Mouse (Mus musculus) liver, embryonic 14.5 days (tissue): ENCODE results near the gene Cabp1. TPM values are rescaled to one million over a fixed set of nuclear protein-coding genes. Genes with fewer than 3 reads are reported as not detected.
A peak's percentile ranks its signal among the peaks of the same experiment; 100 is the strongest.

ENCODE experiments used
- ATAC-seq: fragments of 200-750 bp; cut with Nextera tagmentation; 2 replicates; pipeline ENCODE4 v1.8.0; 2017; ENCODE audit warnings: moderate number of reproducible peaks, mild to moderate bottlenecking, moderate library complexity; ENCODE audit not compliant: insufficient read depth
- DNase-seq, 3 experiments: peaks; one replicate each; pipeline ENCODE4 v3.0.0-alpha.2; 2012 to 2013; ENCODE audit warnings: low read depth in 3 of 3, low spot score in 3 of 3
- H3K27ac ChIP-seq: fragments of 300-500 bp; sonication (generic); 2 replicates; pipeline ENCODE4 v1.5.1; 2014; ENCODE audit warnings: moderate library complexity, mild to moderate bottlenecking, control low read depth, inconsistent platforms
- H3K27me3 ChIP-seq: fragments of 300-500 bp; sonication (generic); 2 replicates; pipeline ENCODE4 v1.6.1; 2014; ENCODE audit warnings: mild to moderate bottlenecking, low read length, moderate library complexity; ENCODE audit not compliant: control insufficient read depth, insufficient read depth
- H3K36me3 ChIP-seq: fragments of 300-500 bp; sonication (generic); replicated peaks from 2 replicates; pipeline ENCODE4 v1.6.1; 2014; ENCODE audit warnings: low read depth; ENCODE audit not compliant: control insufficient read depth, insufficient read depth
- H3K4me1 ChIP-seq, 2 experiments: fragments of 200-500 bp in 1 of 2; fragments of 300-500 bp in 1 of 2; sonication (generic) in 1 of 2; replicated peaks; 2 replicates each; pipeline ENCODE4 v1.6.1; 2012 to 2014; ENCODE audit warnings: antibody characterized with exemption in 1 of 2, inconsistent platforms in 1 of 2, low read length in 1 of 2; ENCODE audit not compliant: control insufficient read depth in 2 of 2, insufficient read depth in 2 of 2
- H3K4me2 ChIP-seq: fragments of 300-500 bp; sonication (generic); 2 replicates; pipeline ENCODE4 v1.6.1; 2014; ENCODE audit warnings: low read depth, mild to moderate bottlenecking, control low read depth, moderate library complexity
- H3K4me3 ChIP-seq, 2 experiments: fragments of 200-500 bp in 1 of 2; fragments of 300-500 bp in 1 of 2; sonication (generic) in 1 of 2; 2 replicates each; pipeline ENCODE4 v1.5.1; 2012 to 2014; ENCODE audit warnings: low read depth in 2 of 2, low read length in 2 of 2, mild to moderate bottlenecking in 2 of 2, control low read depth in 1 of 2, inconsistent platforms in 1 of 2, moderate library complexity in 1 of 2; ENCODE audit not compliant: insufficient read depth in 1 of 2
- H3K9ac ChIP-seq: fragments of 300-500 bp; sonication (generic); replicated peaks from 2 replicates; pipeline ENCODE4 v1.6.1; 2014; ENCODE audit warnings: mild to moderate bottlenecking, control low read depth, moderate library complexity
- H3K9me3 ChIP-seq: fragments of 300-500 bp; sonication (generic); 2 replicates; pipeline ENCODE4 v1.6.1; 2016; ENCODE audit warnings: low read length, mixed read lengths; ENCODE audit not compliant: control insufficient read depth
- CTCF ChIP-seq: IDR thresholded peaks from 2 replicates; pipeline ENCODE4 v1.5.1; 2016; ENCODE audit warnings: antibody characterized with exemption, low read depth, control low read depth
- EP300 ChIP-seq: IDR thresholded peaks from 2 replicates; pipeline ENCODE4 v1.6.1; 2016; ENCODE audit warnings: antibody characterized with exemption, low read depth
- WGBS: fragments of 180-500 bp; shearing (Covaris S2); extraction: QIAGEN DNeasy Blood & Tissue Kit; methylation state at CpG from one replicate; pipeline ENCODE4 v1.1.7; 2014; ENCODE audit not compliant: insufficient replicate concordance; 5-methylcytosine and 5-hydroxymethylcytosine counted together
- polyA plus RNA-seq, 2 experiments: library from polyadenylated mRNA; depleted of rRNA in 1 of 2; stranded (reverse) in 1 of 2; unstranded in 1 of 2; fragments of >200 nt; fragmentation: Nextera tagmentation in 1 of 2; extraction: Ambion mirVana in 1 of 2; gene quantifications; 2 replicates each; pipeline versions ENCODE4 v1.2.1 to v1.2.3; 2012 to 2014

The Cabp1 gene
- polyA plus RNA-seq, 2 experiments = 0.13 to 0.14 TPM

- Histone ChIP-seq H3K9ac (no peak overlapping the region), H3K9me3 (no peaks in the 10 kb centered on the region), H3K36me3 (peaks cover 1% of the 10 kb centered on the region; the same call in 1 of the 2 replicates), H3K4me2 (peak overlapping the region; percentile 86), H3K27ac (no peak overlapping the region; the same call in 1 of the 2 replicates), H3K4me3 (peak overlapping the region; percentile 34 to 72), H3K4me1 (peaks cover 21 to 37% of the 10 kb centered on the region in 2 experiments), H3K27me3 (no peaks in the 10 kb centered on the region)
- WGBS = 3% methylated on average over 5 of the region's 5 CpGs
- TF ChIP-seq CTCF = no peak
- DNase-seq (peak in 1 of 3 experiments; percentile 30), ATAC-seq (no peak)
These were observed 38.4 kb downstream of the Cabp1 start for GRCm38 (mm10) chr5:115155831-115156230.

- ATAC-seq = no peak
- no peak for DNase-seq
- TF ChIP-seq CTCF (no peak), EP300 (no peak)
- Histone ChIP-seq H3K27me3 (no peaks in the 10 kb centered on the region), H3K9me3 (no peaks in the 10 kb centered on the region), H3K4me2 (peak overlapping the region; percentile 86), H3K27ac (no peak overlapping the region; the same call in 1 of the 2 replicates), H3K4me3 (peak overlapping the region; percentile 5 to 34; a peak in 3 of 4 replicates), H3K4me1 (peaks cover 18 to 34% of the 10 kb centered on the region in 2 experiments), H3K36me3 (peaks cover 8% of the 10 kb centered on the region), H3K9ac (peak overlapping the region; percentile 24)
- WGBS = 14% methylated on average over 13 of the region's 13 CpGs
These were observed 39.0 kb downstream of the Cabp1 start for GRCm38 (mm10) chr5:115155156-115155631.

GRCm38 (mm10) chr5:115152132-115152956, 41.8 kb downstream of the Cabp1 start:
- Histone ChIP-seq H3K4me3 (no peak overlapping the region), H3K36me3 (peaks cover 25% of the 10 kb centered on the region), H3K9me3 (no peaks in the 10 kb centered on the region), H3K9ac (no peak overlapping the region), H3K27ac (no peak overlapping the region), H3K27me3 (no peaks in the 10 kb centered on the region), H3K4me1 (peaks cover 18 to 34% of the 10 kb centered on the region in 2 experiments), H3K4me2 (no peak overlapping the region)
- ATAC-seq (no peak), DNase-seq (no peak)
- 46% methylated on average over 8 of the region's 8 CpGs for WGBS
- no peak for TF ChIP-seq CTCF
- no peak for TF ChIP-seq EP300

DNA sequence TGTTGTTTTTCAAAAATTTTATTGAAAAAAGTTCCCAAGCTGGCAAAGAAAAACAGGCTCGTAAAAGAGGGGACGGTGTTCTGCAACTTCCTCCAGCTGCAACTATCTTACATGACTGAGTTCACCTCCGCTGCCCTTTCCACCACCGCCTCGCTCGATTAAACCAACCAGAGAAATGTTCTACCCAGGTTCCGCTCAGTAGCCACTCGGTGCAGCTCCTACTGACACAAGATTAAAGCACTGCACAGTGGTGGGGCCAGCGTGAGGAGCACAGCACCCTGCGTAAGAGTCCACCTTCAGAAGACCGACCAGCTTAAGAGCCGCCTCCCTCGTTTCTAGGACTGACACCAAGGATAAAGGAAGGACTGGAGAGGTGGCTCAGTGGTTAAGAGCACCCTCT, 42.7 kb downstream of the Cabp1 start:
- H3K27ac ChIP-seq = no peak overlapping the region
- no peak for DNase-seq
- no peaks in the 10 kb centered on the region for H3K27me3 ChIP-seq
- no peak overlapping the region for H3K4me2 ChIP-seq
- H3K9ac ChIP-seq = no peak overlapping the region
- H3K4me3 ChIP-seq = no peak overlapping the region
- no peak for ATAC-seq
- TF ChIP-seq EP300 (no peak), CTCF (no peak)
- peaks cover 17 to 33% of the 10 kb centered on the region in 2 experiments for H3K4me1 ChIP-seq
- H3K9me3 ChIP-seq = no peaks in the 10 kb centered on the region
- peaks cover 26% of the 10 kb centered on the region for H3K36me3 ChIP-seq
- 77% methylated on average over 13 of the region's 13 CpGs for WGBS

DNA sequence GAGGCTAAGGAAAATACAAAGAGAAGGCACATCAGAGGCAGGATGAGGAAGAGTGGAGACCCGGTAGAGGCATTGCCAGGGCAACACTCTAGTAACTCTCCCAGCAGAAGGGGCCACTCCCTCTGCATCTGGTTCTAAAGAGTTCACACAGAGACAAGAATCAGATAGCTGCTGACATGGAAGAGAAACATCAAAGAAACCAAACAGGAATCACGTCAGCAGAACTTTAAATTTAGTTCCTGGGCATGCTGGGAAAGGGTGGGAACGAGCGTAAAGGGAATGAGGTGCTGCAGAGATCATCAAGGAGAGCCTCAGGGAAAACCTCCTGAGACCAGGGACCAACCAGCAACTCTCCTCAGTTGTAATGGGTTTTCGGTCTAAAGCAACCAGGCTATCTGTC, 43.2 kb downstream of the Cabp1 start:
- 68% methylated on average over 5 of the region's 5 CpGs for WGBS
- no peaks in the 10 kb centered on the region for H3K9me3 ChIP-seq
- no peak overlapping the region for H3K27ac ChIP-seq
- H3K36me3 ChIP-seq = peaks cover 26% of the 10 kb centered on the region
- H3K27me3 ChIP-seq = no peaks in the 10 kb centered on the region
- H3K4me3 ChIP-seq = no peak overlapping the region
- no peak for DNase-seq
- no peak for ATAC-seq
- TF ChIP-seq CTCF = no peak
- no peak for TF ChIP-seq EP300
- H3K4me2 ChIP-seq = no peak overlapping the region
- peaks cover 12 to 28% of the 10 kb centered on the region in 2 experiments for H3K4me1 ChIP-seq
- H3K9ac ChIP-seq = no peak overlapping the region
